Mouse (Mus musculus): ENCODE measurements around the gene Cysltr2. TPM values are rescaled to one million over a fixed set of nuclear protein-coding genes. Genes with fewer than 3 reads are reported as not detected.

Gene Cysltr2
- total RNA-seq (2015; ENCODE audit: low replicate concordance) (not detected in 2 replicates), total RNA-seq (2017; ENCODE audit: low replicate concordance) (1.1 and 4.2 TPM in 2 replicates)

- ATAC-seq (replicated peaks; ENCODE audit: low FRiP score, poor library complexity, severe bottlenecking), result no peak
Observed at GRCm38 (mm10) chr14:73048937-73049336, at the start of gene Cysltr2. Cysltr2 (minus strand) TSS chr14:73049114.

GRCm38 (mm10) chr14:73094802-73095550, 46.1 kb upstream of the Cysltr2 start:
- ATAC-seq (replicated peaks; ENCODE audit: low FRiP score, poor library complexity, severe bottlenecking), result no peak

GRCm38 (mm10) chr14:73092871-73093270, 44.0 kb upstream of the Cysltr2 start:
- no peak for ATAC-seq (replicated peaks; ENCODE audit: low FRiP score, poor library complexity, severe bottlenecking)

- ATAC-seq (replicated peaks; ENCODE audit: low FRiP score, poor library complexity, severe bottlenecking), result no peak
Observed at GRCm38 (mm10) chr14:73088224-73088623, 39.3 kb upstream of the Cysltr2 start.

GRCm38 (mm10) chr14:73087746-73088145, 38.8 kb upstream of the Cysltr2 start:
- ATAC-seq (replicated peaks; ENCODE audit: low FRiP score, poor library complexity, severe bottlenecking), result no peak

GRCm38 (mm10) chr14:73087247-73087646, 38.3 kb upstream of the Cysltr2 start:
- no peak for ATAC-seq (replicated peaks; ENCODE audit: low FRiP score, poor library complexity, severe bottlenecking)

GRCm38 (mm10) chr14:73086425-73086824, 37.5 kb upstream of the Cysltr2 start:
- no peak for ATAC-seq (replicated peaks; ENCODE audit: low FRiP score, poor library complexity, severe bottlenecking)

GRCm38 (mm10) chr14:73083563-73083962, 34.6 kb upstream of the Cysltr2 start:
- no peak for ATAC-seq (replicated peaks; ENCODE audit: low FRiP score, poor library complexity, severe bottlenecking)

- no peak for ATAC-seq (replicated peaks; ENCODE audit: low FRiP score, poor library complexity, severe bottlenecking)
Observed at GRCm38 (mm10) chr14:73064460-73064859, 15.5 kb upstream of the Cysltr2 start.

- no peak for ATAC-seq (replicated peaks; ENCODE audit: low FRiP score, poor library complexity, severe bottlenecking)
Observed at GRCm38 (mm10) chr14:73058755-73059154, 9.8 kb upstream of the Cysltr2 start.

GRCm38 (mm10) chr14:73057764-73058163, 8.8 kb upstream of the Cysltr2 start:
- no peak for ATAC-seq (replicated peaks; ENCODE audit: low FRiP score, poor library complexity, severe bottlenecking)

- ATAC-seq (replicated peaks; ENCODE audit: low FRiP score, poor library complexity, severe bottlenecking), result no peak
Observed at GRCm38 (mm10) chr14:73056813-73057212, 7.9 kb upstream of the Cysltr2 start.

GRCm38 (mm10) chr14:73045199-73045928, 3.5 kb downstream of the Cysltr2 start:
- ATAC-seq (replicated peaks; ENCODE audit: low FRiP score, poor library complexity, severe bottlenecking), result no peak

GRCm38 (mm10) chr14:73041689-73042088, 7.2 kb downstream of the Cysltr2 start:
- no peak for ATAC-seq (replicated peaks; ENCODE audit: low FRiP score, poor library complexity, severe bottlenecking)

- no peak for ATAC-seq (replicated peaks; ENCODE audit: low FRiP score, poor library complexity, severe bottlenecking)
Observed at GRCm38 (mm10) chr14:73033290-73033689, 15.6 kb downstream of the Cysltr2 start.

GRCm38 (mm10) chr14:73031218-73031617, 17.7 kb downstream of the Cysltr2 start:
- ATAC-seq (replicated peaks; ENCODE audit: low FRiP score, poor library complexity, severe bottlenecking), result no peak

- ATAC-seq (replicated peaks; ENCODE audit: low FRiP score, poor library complexity, severe bottlenecking), result no peak
Observed at GRCm38 (mm10) chr14:73017272-73017671, 31.6 kb downstream of the Cysltr2 start.

GRCm38 (mm10) chr14:73015386-73015785, 33.5 kb downstream of the Cysltr2 start:
- ATAC-seq (replicated peaks; ENCODE audit: low FRiP score, poor library complexity, severe bottlenecking), result no peak

- no peak for ATAC-seq (replicated peaks; ENCODE audit: low FRiP score, poor library complexity, severe bottlenecking)
Observed at GRCm38 (mm10) chr14:73013723-73014544, 35.0 kb downstream of the Cysltr2 start.

GRCm38 (mm10) chr14:73001814-73002213, 47.1 kb downstream of the Cysltr2 start:
- ATAC-seq (replicated peaks; ENCODE audit: low FRiP score, poor library complexity, severe bottlenecking), result no peak
